Mouse (Mus musculus) neutrophil, adult 5-6 weeks (primary cell): ENCODE data around the gene Olfr612. TPM values are rescaled to one million over a fixed set of nuclear protein-coding genes. Genes with fewer than 3 reads are reported as not detected.
"Not testable (repeated sequence)": the region's sequence is repeated elsewhere in the genome, so short reads cannot be mapped to it uniquely, and the experiment has no call there.

Source experiments
- ATAC-seq: fragments of 151-379, 151-347 bp; 2 replicates; pipeline ENCODE4 v1.8.0; 2017; ENCODE audit warnings: mild to moderate bottlenecking, moderate TSS enrichment; ENCODE audit not compliant: insufficient number of reproducible peaks, poor library complexity, low FRiP score, severe bottlenecking; ENCODE audit errors: extremely low read depth
- total RNA-seq: library from RNA; stranded (forward); fragments of 200-1000 nt; gene quantifications from 2 replicates; pipeline ENCODE4 v1.2.3, GENCODE M21; 2017

The Olfr612 gene
- total RNA-seq = not detected in 2 replicates

GRCm38 (mm10) chr7:103542617-103543016, at the start of gene Olfr612:
TSS of gene Olfr612 (minus strand) at chr7:103542717.
- ATAC-seq = not testable (repeated sequence)

- no peak for ATAC-seq
These were observed 47.3 kb upstream of the Olfr612 start, which contains the start of gene Olfr618 for GRCm38 (mm10) chr7:103589803-103590202. TSS of gene Olfr618 (plus strand) at chr7:103590103.

- ATAC-seq = no peak
These were observed 30.2 kb upstream of the Olfr612 start, which contains the start of gene Olfr617 for GRCm38 (mm10) chr7:103572761-103573160. TSS of gene Olfr617 (plus strand) at chr7:103573061.

- ATAC-seq = no peak
These were observed 26.5 kb upstream of the Olfr612 start, which contains the start of gene Olfr616 for GRCm38 (mm10) chr7:103569043-103569442. TSS of gene Olfr616 (minus strand) at chr7:103569143.

GRCm38 (mm10) chr7:103555779-103556178, 13.3 kb upstream of the Olfr612 start, which contains the start of gene Olfr615:
TSS of gene Olfr615 (plus strand) at chr7:103556079.
- no peak for ATAC-seq

GRCm38 (mm10) chr7:103547774-103548173, 5.3 kb upstream of the Olfr612 start, which contains the start of gene Olfr613:
TSS of gene Olfr613 (plus strand) at chr7:103548074.
- ATAC-seq = no peak

GRCm38 (mm10) chr7:103520746-103521145, 21.8 kb downstream of the Olfr612 start, which contains the start of gene Olfr611:
TSS of gene Olfr611 (minus strand) at chr7:103520846.
- ATAC-seq = not testable (repeated sequence)

- ATAC-seq = no peak
These were observed 30.5 kb downstream of the Olfr612 start, which contains the start of gene Olfr610 for GRCm38 (mm10) chr7:103512022-103512421. TSS of gene Olfr610 (minus strand) at chr7:103512122.

GRCm38 (mm10) chr7:103497962-103498361, 44.6 kb downstream of the Olfr612 start, which contains the start of gene Olfr609:
TSS of gene Olfr609 (minus strand) at chr7:103498062.
- ATAC-seq = no peak

Other genes with a start within 250 kb of the Olfr612 start
- gene Olfr596, start 237.1 kb downstream of the Olfr612 start, total RNA-seq = not detected in 2 replicates
- gene Olfr597, start 226.4 kb downstream of the Olfr612 start, total RNA-seq = not detected in 2 replicates
- not detected in 2 replicates for gene Olfr598, start 219.1 kb downstream of the Olfr612 start, total RNA-seq
- gene Olfr599, start 206.8 kb downstream of the Olfr612 start, total RNA-seq = not detected in 2 replicates
- 0.23 TPM in 1 of 2 replicates, not detected in the other for gene Olfr600, start 193.0 kb downstream of the Olfr612 start, total RNA-seq
- gene Olfr601, start 180.1 kb downstream of the Olfr612 start, total RNA-seq = not detected in 2 replicates
- not detected in 2 replicates for gene Olfr603, start 156.5 kb downstream of the Olfr612 start, total RNA-seq
- gene Usp17lc, start 127.6 kb downstream of the Olfr612 start, total RNA-seq = not detected in 2 replicates
- not detected in 2 replicates for gene Olfr605, start 97.3 kb downstream of the Olfr612 start, total RNA-seq
- not detected in 2 replicates for gene Olfr606, start 93.7 kb downstream of the Olfr612 start, total RNA-seq
- not detected in 2 replicates for gene Olfr607, start 78.6 kb downstream of the Olfr612 start, total RNA-seq
- gene Olfr608, start 72.8 kb downstream of the Olfr612 start, total RNA-seq = not detected in 2 replicates
- 0.12 TPM in 1 of 2 replicates, not detected in the other for gene Olfr609, start 44.7 kb downstream of the Olfr612 start, total RNA-seq
- not detected in 2 replicates for gene Olfr610, start 30.6 kb downstream of the Olfr612 start, total RNA-seq
- gene Olfr611, start 21.9 kb downstream of the Olfr612 start, total RNA-seq = not detected in 2 replicates
- gene Olfr613, start 5.4 kb upstream of the Olfr612 start, total RNA-seq = not detected in 2 replicates
- not detected in 2 replicates for gene Olfr615, start 13.4 kb upstream of the Olfr612 start, total RNA-seq
- gene Olfr616, start 26.4 kb upstream of the Olfr612 start, total RNA-seq = not detected in 2 replicates
- not detected in 2 replicates for gene Olfr617, start 30.3 kb upstream of the Olfr612 start, total RNA-seq
- gene Olfr618, start 47.4 kb upstream of the Olfr612 start, total RNA-seq = not detected in 2 replicates
- not detected in 2 replicates for gene Olfr619, start 57.9 kb upstream of the Olfr612 start, total RNA-seq
- gene Olfr620, start 69.8 kb upstream of the Olfr612 start, total RNA-seq = 0.25 TPM in 1 of 2 replicates, not detected in the other
- gene Olfr622, start 100.0 kb upstream of the Olfr612 start, total RNA-seq = not detected in 2 replicates
- gene Olfr623, start 121.0 kb upstream of the Olfr612 start, total RNA-seq = not detected in 2 replicates
- 0.12 TPM in 1 of 2 replicates, not detected in the other for gene Olfr624, start 128.5 kb upstream of the Olfr612 start, total RNA-seq
- not detected in 2 replicates for gene Olfr625-ps1, start 140.0 kb upstream of the Olfr612 start, total RNA-seq
- 0.12 TPM in 1 of 2 replicates, not detected in the other for gene Olfr243, start 172.0 kb upstream of the Olfr612 start, total RNA-seq
- gene Olfr628, start 187.7 kb upstream of the Olfr612 start, total RNA-seq = not detected in 2 replicates
- gene Olfr629, start 202.2 kb upstream of the Olfr612 start, total RNA-seq = not detected in 2 replicates
- not detected in 2 replicates for gene Olfr630, start 214.6 kb upstream of the Olfr612 start, total RNA-seq
- gene Olfr69, start 228.9 kb upstream of the Olfr612 start, total RNA-seq = 0.23 TPM in 1 of 2 replicates, not detected in the other
- not detected in 2 replicates for gene Olfr68, start 237.0 kb upstream of the Olfr612 start, total RNA-seq
- gene Olfr67, start 249.1 kb upstream of the Olfr612 start, total RNA-seq = not detected in 2 replicates